Mouse (Mus musculus) cerebellum, adult 18-20 months (tissue): Measurements from ENCODE around the gene Lrp2bp.
A peak's percentile ranks its signal among the peaks of the same experiment; 100 is the strongest.

Source experiments
- DNase-seq, 2 experiments: peaks; one replicate each; pipeline ENCODE4 v3.0.0; 2021

The Lrp2bp gene

DNA sequence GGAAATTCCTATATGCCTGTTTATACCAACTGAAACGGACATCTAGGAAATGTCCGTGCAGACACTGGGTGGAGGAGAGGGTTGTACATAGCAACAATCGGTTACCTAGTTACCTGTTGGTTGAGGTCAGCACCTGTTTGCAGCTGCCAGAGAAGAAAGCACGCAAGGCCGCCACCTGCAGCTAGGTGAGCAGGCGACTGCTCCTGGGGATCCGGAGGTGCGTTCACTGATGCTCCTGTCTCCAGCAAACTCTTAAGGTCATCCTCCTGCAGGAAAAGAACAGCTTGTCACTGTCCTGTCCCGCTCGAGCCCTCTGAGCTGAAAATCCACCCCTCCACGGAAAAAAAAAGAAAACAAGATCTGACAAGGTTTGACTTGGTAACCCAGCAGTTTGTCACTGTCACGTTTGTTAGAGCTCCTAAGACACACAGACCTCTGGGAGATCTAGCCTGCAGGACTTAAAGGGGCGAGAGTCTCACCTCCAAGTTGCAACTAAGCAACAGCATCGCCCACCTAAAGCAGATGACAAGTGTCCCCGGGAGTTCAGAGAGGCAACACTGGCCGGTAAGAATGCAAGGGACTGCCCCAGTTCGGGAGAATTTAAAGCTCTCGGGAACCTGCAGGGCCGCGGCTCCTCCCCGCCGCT is at the start of gene Lrp2bp:
TSS of gene Lrp2bp (plus strand) at position 166 of the 646 bp plus-strand sequence.
- peak; percentile 53 to 64 for DNase-seq

- DNase-seq, result no peak
Observed at GRCm38 (mm10) chr8:45950622-45951021, 48.5 kb upstream of the Lrp2bp start.

DNA sequence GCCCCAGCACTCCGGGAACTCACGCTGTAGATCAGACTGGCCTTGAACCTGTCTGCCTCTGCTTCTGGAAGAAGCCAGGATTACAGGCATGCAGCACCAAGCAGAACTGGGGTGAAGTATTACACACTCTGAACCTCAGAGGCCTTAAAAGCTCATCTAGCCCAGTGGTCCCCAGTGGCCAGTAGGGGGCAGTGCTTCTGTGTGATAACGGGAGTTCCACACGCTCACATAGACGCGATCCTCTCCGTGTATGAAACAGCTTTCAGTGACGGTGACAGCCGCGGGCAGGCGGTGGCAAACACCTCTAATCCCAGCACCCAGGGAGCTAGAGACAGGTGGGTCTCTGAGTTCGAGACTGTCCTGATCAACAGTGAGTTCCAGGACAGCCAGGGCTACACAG is 28.2 kb upstream of the Lrp2bp start:
- DNase-seq, result no peak

- DNase-seq, result no peak
Observed at GRCm38 (mm10) chr8:45973988-45974505, 25.1 kb upstream of the Lrp2bp start.

DNA sequence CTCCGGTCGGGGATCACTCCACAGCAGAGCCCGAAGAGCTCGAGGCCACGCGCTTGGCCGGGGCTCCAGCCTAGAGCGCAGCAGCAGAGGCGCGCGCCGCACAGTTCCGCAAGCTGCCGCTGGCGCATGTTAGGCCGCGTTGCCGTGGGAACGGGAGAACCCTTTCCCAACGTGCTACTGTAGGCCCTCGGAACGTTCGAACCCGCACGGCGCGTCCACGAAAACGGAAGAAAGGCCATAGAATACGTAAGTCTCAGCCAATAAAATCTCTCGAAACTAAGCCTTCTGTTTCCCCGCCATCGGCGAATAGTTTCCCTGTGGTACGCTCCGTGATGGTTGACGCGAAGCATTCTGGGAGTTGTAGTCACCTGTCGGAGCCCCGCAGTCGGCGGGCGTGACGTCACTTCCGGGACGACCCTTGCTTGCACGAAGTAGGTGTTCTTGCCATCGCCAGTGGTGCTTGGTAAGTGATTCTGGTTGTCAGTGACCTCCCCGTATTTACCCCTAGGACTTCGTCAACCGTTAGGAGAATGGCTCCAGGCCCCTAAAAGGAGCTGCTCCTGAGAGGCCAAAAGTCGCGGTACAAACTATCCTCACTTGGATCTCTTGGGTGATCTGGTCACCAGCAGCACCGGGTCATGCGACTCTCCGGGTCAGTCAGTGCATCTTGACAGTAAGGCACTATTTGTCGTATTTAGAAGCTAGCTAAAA is 23.8 kb upstream of the Lrp2bp start, which contains the start of the genes 1700029J07Rik and Ufsp2:
TSS of gene 1700029J07Rik (minus strand) at position 127 of the 711 bp plus-strand sequence.
TSS of gene Ufsp2 (plus strand) at position 403 of the 711 bp plus-strand sequence.
- DNase-seq, result peak; percentile 97 to 99

DNA sequence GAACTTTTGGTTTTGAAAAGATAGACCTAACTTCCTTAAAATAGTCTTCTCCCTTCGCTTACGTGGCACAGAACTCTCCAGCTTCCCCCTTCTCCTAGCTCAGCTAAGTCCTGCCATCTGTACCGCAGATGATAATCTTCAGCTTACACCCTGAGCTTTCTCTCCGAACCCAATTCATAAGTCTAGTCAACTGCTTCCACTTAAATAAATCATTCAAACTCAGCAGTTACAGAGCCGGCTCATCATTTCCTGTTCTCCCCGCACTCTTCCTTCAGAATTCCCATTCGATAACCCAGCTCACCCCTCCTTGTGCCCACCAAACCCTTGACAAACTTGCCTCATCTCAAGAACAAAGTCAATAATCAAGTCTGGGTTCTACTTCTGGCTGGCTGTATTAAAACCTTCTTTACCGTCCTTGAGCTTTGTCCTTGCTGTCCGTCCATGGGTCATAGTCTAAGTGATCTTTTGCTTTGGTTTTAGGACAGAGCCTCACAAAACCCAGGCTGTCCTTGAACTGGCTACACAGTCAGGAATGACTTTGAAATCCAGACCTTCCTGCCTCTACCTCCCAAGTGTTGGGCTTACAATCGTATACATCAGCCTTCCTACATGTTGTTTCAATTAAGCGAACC is 23.1 kb upstream of the Lrp2bp start:
- DNase-seq, result no peak

- DNase-seq, result no peak
Observed at GRCm38 (mm10) chr8:45986665-45987064, 12.4 kb upstream of the Lrp2bp start.

GRCm38 (mm10) chr8:45988189-45988588 is 10.9 kb upstream of the Lrp2bp start:
- DNase-seq, result no peak

- DNase-seq, result no peak
Observed at GRCm38 (mm10) chr8:45990631-45991310, 8.3 kb upstream of the Lrp2bp start.

DNA sequence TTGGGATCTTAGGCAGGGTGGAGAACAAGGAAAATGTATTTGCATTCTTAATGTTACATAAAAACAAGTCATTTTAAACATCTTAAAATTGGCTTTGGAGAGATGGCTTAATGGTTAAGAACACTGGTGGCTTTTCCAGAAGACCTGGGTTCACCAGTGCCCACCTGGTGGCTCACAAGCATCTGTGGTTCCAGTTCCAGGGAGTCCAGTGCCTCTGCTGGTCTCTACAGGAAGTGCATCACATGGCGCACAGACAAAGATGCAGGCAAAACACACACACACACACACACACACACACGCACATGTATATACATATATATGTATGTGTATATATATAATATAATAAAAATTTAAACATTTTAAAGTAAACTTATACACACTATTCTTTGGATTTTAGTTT is 5.0 kb upstream of the Lrp2bp start:
- no peak for DNase-seq

DNA sequence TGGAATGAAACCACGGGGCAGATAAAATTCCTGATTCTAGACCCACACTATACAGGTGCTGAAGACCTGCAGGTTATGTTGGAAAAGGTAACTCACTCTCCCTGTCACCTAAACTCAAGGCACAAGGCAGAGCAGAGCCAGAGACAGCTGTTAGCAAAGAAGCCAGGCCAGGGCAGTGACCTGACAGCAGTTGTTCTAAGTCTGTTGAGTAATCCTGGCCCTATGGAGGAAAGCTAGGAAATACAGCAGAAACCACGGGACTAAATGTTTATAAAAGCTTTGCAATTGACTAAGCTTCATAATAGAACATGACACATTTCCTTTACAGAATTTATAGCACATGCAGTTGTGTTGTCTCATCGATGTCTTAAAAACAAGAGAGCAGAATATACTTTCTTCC is 3.5 kb upstream of the Lrp2bp start:
- no peak for DNase-seq

DNA sequence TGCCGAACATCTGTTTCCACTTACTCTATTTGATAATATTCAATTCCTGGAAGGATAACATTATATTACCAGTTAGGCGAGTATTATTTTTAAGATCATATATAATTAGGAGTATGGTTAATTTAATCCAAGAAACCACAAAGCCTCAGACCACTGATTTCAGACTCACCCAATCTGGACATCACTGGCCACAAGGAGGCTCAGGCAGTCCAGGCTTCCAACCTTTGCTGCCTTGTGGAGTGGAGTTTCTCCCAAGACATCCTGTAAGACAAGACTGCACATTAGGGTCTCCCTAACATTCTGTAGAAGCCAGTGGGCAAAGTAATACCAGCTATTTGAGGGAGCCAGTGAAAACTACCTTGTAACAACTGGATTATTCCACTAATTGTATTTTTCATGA is 875 bp upstream of the Lrp2bp start:
- no peak for DNase-seq

DNA sequence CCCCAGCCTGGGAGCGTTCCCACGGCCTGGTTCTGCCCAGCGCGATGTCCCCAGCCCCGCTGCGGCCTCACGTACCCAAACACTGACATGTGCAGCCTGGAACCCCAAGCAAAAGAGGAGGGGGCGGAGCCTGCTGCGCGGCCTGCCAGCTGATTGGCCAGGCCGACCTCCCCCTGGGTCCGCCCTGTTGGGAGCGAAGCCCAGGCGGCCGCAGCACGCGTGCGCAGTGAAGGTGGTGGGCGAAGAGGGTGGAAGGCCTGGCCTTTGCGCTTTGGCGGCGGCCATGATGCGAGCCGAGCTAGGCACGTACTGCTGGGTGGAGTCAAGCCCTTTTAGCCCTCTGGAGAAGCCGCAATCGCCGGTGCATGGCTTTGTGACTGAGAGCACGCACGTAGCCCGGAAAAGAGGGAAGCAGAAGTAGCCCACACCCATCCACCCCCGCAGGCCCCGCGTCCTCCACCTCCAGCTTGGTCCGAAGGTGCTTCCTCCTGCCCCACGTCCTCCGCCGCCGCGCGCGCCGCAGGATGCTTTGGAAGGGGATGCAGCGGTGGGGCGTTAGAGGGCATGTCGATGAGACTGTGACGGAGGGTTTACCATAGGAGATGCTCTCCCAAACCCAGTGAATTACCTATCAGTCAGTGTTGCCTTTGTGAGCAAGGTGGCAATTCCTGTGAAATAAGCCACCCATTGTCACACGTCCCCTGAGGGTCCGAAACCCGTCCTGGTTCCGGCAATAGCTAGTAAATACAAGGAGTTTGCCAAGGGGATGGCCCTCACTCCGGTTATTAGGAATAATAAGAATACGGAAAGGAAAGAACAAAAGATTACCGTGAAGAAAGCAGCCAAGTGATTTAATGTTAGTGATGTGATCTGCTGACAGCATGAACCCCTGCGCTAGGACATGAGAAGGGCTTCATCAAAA is 942 bp downstream of the Lrp2bp start:
- DNase-seq, result peak; percentile 99 to 100

DNA sequence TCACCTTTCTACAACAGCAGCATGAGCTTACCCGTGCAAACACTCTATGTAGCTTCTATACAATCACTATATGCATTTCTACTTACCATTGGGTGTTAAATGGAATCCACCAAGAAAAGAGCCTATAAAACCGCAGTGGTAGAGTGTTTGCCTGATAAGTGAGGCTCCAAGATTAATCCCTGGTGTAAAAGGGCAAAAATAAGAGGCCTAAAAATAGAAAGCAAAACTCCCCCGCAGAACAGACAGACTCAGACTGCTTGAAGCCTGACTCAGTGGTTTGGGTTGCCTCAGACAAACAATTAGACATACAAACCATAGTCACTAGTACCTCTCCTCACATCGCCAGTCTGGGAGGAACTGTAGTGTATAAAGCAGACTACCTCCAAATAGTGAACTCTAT is 6.5 kb downstream of the Lrp2bp start, which contains the start of gene Ankrd37:
TSS of gene Ankrd37 (minus strand) at position 112 of the 400 bp plus-strand sequence.
- no peak for DNase-seq

- DNase-seq, result no peak
Observed at GRCm38 (mm10) chr8:46007050-46007672, 8.1 kb downstream of the Lrp2bp start.

- DNase-seq, result no peak
Observed at GRCm38 (mm10) chr8:46010306-46010705, 11.2 kb downstream of the Lrp2bp start.

DNA sequence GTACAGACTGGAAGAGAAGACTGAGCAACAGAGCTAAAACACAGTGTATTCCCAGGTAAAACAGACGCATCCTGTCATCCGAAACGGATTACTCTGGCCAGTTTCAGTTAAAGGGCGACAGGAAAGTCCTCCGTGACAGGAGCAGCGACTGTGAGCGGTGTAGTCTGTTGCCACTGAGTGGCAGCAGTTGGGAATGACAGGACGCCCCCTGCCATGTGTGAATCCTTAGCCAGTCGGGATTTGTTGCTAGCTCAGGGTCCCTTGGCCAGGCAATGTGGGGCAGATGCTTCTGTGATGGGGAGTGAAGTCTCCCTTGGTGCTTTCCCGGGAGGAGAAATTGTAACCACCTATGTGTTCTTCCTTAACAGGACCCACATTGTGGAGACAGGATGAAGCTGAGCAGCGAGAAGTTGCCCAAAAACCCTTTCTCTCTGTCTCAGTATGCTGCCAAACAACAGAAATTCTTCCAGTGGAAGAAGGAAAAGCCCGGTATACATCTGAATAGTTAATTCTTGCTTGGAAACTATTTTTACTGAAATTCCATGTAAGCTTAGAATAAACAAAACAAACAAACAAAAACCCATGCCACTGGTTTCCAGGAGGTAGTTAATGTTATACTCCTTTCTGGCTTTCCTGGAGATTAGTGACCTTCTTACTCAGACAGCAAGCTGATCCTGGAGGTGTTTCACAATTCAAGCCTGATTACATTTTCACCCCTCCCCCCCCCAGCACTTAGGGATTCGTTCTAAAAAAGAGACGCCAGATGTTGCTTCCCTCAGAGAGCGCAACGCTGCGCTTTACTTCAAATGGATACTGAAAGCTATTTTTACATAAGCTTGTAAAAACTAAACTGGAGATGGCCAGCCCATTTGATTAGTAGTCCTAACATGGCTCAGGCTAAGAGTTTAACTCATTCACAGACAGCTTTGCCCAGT is 11.9 kb downstream of the Lrp2bp start:
- DNase-seq, result peak; percentile 25 to 38

- no peak for DNase-seq
Observed at GRCm38 (mm10) chr8:46022203-46022602, 23.1 kb downstream of the Lrp2bp start.

DNA sequence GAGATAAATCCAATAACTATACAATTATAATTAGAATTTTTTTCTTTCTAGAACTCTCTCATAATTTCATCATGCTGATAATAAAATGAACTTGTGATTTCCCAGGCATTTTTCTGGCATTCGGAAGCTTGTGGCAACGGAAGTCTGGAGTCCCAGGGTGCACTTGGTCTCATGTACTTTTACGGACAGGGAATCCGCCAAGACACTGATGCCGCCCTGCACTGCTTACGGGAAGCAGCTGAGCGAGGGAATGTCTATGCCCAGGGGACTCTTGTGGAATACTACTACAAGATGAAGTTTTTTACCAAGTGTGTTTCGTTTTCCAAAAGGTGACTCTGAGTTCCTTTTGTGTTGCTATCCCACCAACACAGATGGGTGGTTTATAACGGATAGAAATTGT is 23.7 kb downstream of the Lrp2bp start:
- no peak for DNase-seq

DNA sequence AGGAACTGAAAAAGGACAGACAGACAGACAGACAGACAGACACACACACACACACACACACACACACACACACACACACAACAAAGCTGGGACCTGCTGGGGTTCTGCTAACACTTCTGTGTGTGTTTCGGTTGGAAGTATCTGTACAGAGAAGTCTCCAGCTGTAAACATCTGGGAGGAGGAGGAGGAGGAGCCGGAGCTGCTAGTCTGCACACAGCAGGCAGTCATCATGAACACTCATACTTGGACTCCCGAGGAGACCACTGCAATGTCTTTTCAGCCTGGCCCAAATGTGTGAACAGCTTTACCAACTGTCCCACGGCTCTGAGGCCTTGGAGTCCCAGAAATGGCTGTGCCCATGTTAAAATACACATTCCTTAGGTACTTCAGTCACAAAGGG is 25.3 kb downstream of the Lrp2bp start:
- no peak for DNase-seq
